Mouse (Mus musculus): Measurements from ENCODE around the gene Saal1.
A peak's percentile ranks its signal among the peaks of the same experiment; 100 is the strongest.
"Not testable (repeated sequence)": the region's sequence is repeated elsewhere in the genome, so short reads cannot be mapped to it uniquely, and the experiment has no call there.

The Saal1 gene

GRCm38 (mm10) chr7:46710390-46710844 is at the start of gene Saal1:
TSS of gene Saal1 (minus strand) at chr7:46710680.
- DNase-seq: peak; percentile 95

- DNase-seq: no peak
Measured at GRCm38 (mm10) chr7:46751490-46751889, 41.0 kb upstream of the Saal1 start, which contains the start of gene Saa2. TSS of gene Saa2 (plus strand) at chr7:46751790.

- no peak for DNase-seq
Measured at GRCm38 (mm10) chr7:46748459-46748858, 38.0 kb upstream of the Saal1 start.

DNA sequence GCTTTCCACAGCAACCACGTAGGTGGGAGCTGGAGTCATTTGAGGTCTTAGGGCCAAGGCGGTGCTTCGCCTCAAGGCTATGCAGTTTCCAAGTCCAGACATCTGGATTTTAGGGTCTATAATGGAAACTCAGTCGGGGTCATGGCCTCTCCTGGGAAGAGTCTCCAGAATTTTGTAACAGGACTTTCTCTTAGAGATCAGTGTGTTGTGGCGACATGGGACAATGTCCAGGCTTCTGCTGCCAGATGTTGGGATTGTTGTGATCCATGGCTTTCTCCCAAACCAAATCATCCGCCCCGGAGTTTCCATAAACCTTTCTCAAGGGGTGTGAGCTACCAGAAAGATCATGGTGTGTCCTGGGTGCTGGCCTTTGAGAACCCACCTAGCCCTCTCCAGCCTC is 35.9 kb upstream of the Saal1 start:
- no peak for DNase-seq

DNA sequence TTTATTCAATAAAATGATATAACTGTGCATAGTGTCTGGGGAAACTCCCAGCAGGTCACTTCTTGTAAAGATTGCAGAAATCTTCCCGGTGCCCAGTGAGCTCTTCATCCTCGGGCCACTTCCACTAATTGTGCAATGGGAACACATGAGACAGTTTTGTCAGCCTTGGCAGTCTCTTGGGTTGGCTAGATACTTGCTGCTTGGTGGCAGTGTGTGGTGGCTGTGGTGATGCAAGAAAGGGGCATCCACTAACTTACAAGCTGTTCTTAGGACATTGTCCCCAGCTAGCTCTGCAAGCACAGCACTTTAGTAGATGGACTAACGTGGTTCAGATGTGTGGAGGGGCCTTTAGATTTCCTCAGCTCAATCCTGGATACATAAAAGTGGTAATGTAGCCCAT is 35.3 kb upstream of the Saal1 start:
- DNase-seq: no peak

- DNase-seq: not testable (repeated sequence)
Measured at GRCm38 (mm10) chr7:46742880-46743279, 32.4 kb upstream of the Saal1 start, which contains the start of gene Saa1. TSS of gene Saa1 (minus strand) at chr7:46742980.

DNA sequence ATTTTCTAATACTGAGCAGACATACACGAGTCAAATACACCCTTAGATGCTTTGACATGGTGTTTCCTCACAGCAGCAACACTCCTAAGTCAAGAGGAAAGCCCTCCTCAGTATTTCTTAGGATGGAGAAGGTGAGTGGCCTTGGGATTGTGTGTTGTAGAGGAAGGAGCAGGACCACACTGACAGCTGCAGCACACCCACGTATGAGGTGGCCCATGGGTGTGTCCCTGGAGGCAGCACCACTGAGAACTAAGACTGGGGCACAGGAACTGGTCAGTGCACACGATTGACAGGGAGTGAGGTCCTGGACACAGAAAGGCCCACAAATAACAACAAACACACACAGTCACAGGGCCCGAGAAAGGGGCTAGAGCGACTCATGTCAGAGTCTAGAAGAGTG is 29.6 kb upstream of the Saal1 start:
- not testable (repeated sequence) for DNase-seq

DNA sequence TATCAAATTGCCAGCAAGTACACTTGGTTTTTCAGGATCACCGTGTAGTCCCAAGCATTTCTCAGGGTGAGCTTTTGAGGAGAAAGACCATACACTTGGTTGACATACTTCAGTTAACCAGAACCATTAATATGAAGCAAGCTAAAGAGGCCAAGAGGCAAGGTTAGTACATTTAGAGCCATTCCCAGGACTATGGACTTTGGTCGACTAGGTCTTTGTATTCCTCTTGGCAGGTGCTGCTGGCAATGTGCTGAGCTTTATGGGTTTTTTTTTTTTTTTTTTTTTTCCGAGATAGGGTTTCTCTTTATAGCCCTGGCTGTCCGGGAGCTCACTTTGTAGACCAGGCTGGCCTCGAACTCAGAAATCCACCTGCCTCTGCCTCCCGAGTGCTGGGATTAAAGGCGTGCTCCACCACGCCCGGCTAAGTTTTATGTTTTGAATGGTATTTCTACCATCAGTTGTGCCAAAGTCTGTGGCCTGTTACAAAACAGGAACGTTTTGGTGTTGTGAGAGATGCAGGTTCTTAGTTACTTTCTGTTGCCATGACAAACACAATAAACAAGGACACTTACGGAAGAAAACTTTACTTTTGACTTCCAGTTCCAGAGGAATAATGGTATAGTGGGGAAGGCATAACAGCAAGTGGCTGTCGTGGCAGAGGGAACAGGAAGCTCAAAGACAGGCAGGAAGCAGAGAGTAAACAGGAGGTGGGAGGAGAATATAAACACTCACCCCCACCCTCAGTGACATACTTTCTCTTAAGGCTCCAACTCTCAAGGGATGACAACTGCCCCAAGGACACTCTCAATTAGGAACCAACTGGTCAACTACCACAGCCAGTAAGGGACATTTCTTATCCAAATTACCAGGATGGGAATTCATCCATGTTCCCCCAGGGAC is 28.3 kb upstream of the Saal1 start:
- no peak for DNase-seq

DNA sequence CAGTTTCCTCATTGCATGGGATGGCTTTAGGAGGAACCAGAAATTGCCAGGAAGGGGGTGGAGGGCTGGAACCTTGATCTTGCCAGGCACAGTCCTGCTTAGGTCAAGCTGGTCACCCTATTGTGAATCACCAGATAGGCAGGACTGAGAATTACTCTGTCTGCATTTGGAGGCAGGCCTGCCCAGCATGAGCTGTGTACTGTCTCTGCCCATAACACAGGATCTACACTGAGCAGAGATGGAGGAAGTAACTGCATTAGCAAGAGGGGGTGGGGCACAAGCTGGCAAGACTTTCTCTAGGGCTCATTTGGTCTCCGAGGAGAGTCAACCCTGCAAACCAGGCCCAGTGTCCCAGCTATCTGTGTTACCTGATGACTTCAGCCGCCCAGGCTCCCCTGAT is 24.5 kb upstream of the Saal1 start:
- DNase-seq: no peak

DNA sequence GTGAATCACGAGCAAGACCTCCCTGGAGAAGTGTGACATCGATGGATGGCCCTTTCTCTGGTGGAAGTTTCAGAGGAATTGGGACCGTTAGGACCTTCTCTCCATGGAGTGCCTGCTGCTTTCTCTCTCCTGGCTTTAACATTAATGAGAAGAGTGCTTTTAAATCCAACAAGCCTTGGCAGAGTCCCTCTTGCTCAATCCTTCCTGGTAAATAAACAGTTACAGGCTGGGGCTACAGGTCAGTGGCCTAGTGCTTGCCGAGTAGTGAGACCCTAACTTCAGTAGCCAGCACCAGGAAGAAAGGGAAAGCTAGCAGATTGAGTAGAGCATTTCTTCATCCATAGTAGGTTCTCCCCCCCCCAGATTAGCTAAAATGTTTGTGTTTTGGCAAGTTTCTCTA is 22.0 kb upstream of the Saal1 start, which contains the start of gene Saa4:
Gene Saa4, minus strand, starts transcription at position 146 of the 400 bp plus-strand sequence.
- no peak for DNase-seq

- DNase-seq: no peak
Measured at GRCm38 (mm10) chr7:46727584-46727983, 17.1 kb upstream of the Saal1 start.

DNA sequence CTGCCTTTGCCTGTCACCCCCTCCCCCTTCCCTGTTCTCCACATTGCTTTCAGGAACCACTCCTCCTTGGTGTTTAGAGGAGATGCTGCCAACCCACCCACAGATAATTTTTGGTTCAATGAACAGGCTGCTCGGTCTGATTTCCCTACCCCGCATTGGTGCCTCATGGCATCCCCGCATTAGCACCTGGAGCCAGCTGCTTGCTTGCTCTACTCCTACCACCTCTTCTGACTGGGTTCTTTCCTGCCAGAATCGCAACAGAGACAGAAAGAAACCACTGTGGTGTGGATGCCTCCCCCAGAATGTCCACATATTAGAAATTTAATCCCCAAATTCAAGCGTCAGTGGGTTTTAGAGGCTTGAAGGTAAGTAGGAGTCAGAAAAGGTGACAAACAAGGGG is 13.9 kb upstream of the Saal1 start:
- DNase-seq: no peak

DNA sequence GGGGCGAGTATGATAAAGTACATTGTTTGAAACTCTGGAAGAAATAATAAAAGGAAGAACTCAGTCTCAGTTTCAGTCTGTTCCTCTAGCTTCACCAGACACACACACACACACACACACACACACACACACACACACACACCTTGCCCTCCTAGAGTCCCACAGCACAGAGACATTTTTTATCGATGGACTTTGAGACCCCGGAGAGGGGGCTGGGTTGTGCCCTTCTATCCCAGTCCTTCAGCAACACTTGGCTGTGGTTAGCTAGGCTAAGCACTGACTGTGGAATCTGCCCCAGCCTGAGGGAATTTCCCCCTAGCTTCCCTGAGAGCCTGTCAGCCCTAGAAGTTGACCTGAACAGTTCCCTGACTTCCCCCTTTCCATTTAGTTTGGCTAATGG is 13.4 kb upstream of the Saal1 start:
- no peak for DNase-seq

- DNase-seq: no peak
Measured at GRCm38 (mm10) chr7:46723354-46723753, 12.9 kb upstream of the Saal1 start.

DNA sequence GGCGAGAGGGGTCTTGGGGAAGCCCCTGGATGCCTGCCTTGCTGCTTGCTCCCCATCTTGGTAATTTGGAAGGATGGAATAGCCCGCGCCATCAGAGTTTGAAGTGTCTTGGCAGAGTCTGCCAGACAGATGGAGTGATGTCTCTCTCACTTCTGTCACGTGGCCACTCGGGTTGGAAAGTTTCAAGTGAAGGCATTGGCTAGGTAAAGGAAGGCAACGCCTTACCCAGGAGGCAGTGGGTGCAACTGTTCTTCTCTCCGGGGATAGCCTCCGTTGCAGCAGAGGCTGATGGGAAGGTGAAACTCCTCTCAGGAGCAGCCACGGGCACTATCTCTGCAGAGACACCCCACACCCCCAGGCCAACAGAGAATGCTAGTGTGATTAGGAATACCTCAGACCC is 10.0 kb upstream of the Saal1 start:
- DNase-seq: no peak

- DNase-seq: no peak
Measured at GRCm38 (mm10) chr7:46719526-46719925, 9.0 kb upstream of the Saal1 start.

DNA sequence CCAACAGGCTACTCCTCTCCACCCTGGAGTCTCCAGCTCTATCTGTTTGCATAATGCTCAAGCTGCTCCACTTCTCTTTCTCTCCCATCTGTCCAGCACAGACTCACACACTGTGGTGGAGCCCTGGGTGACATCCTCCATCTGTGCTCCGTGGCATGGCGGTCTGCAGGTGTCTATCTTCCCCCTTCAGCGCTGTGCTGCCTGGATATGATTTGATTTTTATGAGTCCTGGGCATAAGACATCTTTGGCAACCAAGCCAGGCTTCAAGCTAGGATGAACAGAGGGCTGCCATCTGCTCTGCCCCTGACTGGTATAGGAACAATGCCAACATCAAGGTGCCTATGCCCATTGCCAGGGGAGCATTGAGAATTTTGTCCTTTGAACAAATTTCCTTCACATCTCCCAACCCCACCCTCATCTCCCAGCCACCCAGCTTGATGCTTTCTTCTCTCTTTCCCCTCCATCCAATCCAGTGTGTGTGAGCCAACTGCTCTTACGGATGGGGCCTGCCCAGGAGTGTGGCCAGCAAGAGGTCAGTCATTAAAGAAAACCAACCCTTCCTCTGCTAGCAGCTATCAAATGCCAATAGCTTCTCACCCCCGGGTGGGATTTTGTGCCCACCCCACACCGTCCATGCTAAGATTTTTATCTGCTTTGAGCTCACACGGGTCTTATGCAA is 8.3 kb upstream of the Saal1 start:
- no peak for DNase-seq

DNA sequence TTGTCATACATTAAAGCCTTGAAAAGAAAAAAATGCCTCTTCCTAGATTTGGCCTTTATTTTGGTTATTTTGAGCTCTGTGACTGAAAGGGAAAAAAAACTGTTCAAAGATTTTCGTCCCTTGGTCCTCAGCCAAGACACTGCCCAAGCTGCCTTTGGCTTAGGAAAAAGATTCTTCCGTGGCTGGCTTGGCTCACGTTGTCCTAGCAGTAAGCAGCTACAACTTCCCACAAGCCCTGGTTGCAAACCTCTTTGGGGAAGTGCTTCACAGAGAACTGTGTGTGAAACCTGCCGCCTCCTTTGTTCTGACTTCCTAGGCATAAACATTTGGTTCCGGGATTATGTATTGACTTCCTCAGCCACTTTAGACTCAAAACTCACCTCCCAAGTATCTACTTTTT is 6.4 kb upstream of the Saal1 start:
- DNase-seq: no peak

DNA sequence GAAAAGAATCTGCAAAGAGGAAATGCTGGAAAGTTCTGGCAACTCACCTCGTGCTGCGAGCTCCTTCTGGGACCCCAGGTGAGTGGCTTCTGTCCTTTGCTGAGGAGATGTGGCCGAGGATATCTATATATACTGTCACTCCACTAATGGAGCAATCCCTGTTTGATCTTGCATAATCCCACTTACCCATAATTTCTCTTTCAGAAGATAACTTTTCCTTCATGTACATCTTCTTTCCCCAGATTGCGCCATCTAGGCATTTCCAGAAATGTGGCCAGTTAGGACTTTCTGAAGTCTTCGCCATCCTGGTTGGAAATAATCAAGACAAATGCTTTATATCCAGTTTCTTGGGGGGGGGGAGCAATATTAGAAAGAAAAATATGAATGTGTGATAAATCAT is 5.1 kb upstream of the Saal1 start, which contains the start of gene Saa3:
Gene Saa3, minus strand, starts transcription at position 101 of the 400 bp plus-strand sequence.
- DNase-seq: no peak

GRCm38 (mm10) chr7:46714518-46714917 is 4.0 kb upstream of the Saal1 start:
- DNase-seq: peak; percentile 80

DNA sequence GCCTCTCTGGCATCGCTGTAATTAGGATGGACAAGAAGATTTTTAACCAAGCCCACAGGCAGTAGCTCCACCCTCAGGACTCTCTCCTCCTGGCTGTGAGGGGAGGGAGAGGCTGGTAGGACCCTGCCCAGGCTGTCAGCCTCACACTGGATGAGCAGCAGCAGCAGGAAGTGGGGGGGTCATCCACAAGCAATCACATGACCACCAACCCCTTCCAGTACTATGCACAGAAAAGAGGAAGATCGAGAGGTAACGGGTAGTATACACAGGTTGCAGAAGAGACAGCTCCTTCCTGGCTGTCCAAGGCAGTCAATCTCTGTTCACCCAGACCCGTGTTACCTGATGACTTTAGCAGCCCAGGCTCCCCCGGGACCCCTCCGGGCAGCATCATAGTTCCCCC is 1.8 kb upstream of the Saal1 start:
- DNase-seq: no peak

DNA sequence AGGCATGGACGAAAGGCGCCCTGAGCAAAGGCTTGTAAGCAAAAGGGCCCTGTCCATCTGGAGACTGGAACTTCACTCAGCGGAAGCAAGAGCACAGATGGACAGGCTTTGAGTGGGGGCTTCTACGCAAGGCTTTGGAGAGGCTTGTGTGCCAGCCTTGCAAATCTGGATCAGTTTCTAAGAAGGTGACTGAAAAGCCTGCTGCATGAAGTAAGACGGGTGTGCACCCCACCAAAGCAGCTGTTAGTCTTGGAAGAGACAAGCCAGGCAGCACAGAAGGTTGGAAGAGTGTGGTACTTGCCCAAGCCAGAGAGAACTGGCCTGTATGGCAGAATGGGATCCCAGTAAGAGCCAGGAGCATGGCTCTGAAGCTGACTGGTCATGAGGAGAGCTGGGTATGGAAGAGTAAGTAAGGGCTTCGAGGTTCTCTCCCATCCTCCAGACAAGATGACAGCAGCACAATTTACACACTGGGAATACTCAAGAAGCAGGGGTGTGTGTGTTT is 9.9 kb downstream of the Saal1 start:
- no peak for DNase-seq

DNA sequence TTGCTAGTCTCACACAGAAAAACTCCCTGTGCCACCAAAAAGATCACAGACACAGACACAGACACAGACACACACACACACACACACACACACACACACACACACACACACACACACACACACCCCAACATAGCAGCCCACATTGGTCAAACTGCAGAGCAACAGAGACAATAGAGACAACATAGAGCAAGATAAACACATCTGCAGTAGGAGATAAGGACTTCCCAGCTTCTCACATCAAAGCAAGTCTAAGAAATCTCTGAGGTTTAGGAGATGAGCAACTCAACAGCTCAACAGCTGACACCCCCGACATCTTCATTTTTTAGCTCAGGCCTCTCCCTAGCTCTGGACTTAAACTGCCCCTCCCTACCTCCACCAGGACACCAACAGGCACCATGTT is 13.7 kb downstream of the Saal1 start:
- no peak for DNase-seq

DNA sequence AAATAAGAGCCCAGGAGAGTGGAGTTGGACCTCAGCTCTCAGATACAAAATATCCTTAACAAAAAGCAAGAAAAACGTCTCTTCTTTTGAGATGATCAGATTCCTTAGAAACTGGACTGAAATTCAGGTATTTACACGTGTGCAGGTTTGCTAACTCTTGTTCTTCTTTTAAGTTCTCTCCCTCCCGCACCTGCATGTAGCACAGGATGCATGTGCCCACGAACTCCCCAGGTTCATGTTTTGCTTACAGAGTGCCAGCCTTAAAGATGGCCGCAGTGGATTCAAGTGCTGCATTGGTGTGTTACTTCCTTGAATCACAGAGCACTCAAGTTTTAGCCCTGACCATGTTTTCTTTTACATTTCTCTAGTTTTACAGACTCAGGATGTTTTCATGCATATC is 23.7 kb downstream of the Saal1 start:
- no peak for DNase-seq

Data from retina, postnatal 1 day (tissue).